Mouse (Mus musculus) urinary bladder, postnatal 14 days (tissue): ENCODE results near the gene Cog4.
"Not testable (repeated sequence)": the region's sequence is repeated elsewhere in the genome, so short reads cannot be mapped to it uniquely, and the experiment has no call there.

Source experiments
- DNase-seq: peaks from one replicate; pipeline ENCODE4 v3.0.0; 2021; ENCODE audit warnings: low spot score

The Cog4 gene

DNA sequence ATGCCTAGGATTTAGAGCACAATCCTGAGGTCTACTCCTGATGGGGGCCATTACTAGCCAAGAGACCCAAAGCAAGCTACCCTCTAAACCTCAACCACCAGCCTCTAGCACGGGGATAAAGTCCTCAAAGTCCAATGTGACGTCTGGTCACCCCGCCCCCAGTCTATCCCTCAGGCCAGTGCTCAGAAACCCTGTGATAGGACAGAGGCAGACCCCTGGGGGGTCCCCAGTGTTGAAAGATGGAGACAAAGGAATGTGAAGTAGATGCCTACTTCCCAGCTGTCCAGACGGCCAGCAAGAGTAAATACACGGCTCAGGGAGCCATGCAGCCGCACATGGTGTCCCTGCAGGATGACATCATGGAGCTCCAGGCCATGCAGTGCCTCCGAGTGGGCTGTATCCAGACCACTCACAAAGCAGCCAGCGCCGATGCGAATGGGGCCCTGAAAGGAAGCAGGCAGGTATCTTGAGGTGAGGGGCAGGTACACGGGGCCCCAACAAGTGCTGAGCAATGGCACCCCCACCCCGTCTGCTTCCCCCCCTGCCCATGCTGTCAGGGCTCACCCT lies 43.6 kb downstream of the Cog4 start:
- DNase-seq, result no peak

DNA sequence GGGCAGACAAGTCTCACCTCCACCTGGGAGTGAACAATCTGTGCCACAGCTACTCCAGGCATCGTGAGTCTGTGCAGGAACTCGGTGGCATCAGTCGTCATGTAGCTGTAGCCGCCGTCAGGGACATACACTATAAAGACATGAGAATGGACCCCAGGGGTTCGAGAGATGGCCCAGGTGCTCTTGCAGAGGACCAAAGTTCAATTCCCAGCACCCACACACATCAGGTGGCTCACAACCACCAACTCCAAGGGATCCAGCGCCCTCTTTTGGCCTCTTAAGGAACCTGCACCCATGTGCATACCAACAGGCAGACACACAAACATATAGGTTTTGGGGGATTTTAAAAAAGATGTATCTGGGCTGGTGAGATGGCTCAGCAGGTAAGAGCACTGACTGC lies 45.6 kb downstream of the Cog4 start:
- no peak for DNase-seq

DNA sequence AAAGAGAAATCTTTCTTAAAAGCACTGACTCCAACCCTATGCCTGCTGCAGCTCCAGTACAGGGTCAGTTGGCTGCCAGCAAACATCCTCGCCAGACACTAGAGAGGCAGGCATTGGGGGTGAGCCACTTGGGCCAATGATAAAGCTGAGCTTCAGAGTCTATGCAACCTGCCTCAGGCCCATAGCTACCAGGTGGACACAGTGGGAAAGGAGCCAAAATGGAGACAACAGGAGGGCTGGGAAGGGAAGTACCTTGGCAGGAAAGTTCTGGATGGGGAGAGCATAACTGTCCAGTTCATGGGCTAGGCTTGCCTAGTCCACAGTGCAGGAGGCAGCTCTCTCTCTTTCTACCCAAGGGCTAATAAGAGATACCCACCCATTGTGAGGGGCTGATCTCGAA lies 46.5 kb downstream of the Cog4 start:
- no peak for DNase-seq

DNA sequence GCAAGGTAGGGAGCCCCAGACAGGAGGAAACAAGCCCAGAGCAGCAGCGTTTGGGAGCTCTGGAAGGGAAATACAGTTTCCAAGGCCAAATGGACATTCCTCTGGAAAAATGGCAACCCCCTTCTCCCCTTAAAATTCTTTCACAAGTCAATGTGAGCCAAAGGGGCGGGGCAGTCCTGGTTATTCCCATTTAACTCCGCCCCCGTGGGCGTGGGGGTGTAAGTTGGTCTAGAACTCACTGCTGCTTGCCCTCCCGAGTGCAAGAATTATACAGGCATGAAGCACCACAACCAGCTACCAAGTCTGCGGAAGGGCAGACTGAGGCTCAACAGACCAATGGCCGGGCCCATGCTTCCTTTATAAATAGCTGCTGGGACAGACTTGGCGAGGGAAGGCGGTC lies 48.5 kb downstream of the Cog4 start:
- no peak for DNase-seq

DNA sequence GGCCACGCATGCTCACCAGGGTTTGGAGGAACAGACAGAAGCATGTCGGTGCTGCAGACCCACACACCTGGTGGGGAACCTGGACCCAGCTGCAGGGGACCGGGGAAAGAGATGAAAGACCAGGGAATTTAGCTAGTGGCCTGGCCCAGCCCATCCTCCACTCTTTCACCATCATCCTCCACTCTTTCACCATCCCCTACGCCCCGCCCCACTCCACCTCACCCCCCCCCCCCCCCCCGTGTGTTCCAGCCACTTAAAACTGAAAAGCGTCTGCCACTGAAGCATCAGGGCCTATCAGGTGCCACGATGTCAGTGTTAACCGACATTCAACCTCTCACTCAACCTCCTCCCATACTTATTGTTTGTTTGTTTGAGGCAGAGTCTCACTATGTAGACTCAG lies 48.9 kb downstream of the Cog4 start:
- DNase-seq, result no peak

DNA sequence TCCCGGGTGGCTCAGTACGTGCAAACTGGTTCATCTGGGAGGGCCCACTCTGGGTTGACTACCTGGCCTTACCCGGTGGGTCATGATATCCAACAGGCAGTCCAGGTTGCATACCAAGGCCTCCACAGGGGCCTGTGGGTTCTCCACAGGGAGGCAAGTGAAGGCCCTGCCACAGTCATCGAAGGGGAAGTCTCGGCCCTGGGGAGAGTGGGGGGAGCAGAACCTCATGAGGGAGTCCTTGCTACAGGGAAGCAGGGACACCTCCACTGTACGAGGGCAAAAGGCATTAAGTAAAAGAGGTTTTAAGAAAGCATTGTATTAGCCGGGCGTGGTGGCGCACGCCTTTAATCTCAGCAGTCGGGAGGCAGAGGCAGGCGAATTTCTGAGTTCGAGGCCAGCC lies 49.4 kb downstream of the Cog4 start:
- no peak for DNase-seq

DNA sequence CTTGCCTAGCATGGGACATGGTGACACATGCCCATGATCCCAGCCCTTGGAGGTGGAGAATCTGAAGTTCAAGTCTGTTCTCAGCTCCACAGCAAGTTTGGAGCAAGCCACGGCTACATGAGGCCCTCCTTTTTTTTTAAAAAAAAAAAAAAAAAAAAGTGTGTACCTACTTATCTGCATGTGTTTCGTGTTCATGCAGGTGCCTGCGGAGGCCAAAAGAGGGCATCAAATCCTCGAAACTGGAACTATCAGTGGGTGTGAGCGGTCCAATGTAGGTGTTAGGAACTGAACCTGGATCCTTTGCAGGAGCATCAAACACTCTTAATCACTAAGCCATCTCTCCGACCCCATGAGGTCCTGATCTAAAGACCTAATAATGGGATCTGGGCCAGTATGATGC lies 51.1 kb downstream of the Cog4 start:
- no peak for DNase-seq

DNA sequence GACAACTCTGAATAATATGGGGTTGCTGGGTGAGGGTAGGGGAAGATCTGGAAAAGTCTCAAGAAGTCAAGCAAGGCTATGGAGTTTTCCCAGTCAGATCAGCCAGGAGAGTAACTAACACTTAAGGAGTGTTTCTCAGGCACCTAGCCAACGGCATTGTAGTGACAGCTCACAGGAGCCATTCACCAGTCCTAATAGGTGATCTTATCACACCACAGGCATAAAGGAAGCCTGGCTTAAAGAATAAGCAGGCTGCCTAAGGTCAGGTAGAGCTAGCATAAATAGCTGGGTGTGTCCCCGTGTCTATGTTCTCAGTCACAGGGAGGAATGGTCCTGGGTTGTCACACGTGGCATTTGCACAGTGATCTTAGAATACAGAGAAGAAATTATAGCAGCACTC lies 54.7 kb downstream of the Cog4 start:
- DNase-seq, result no peak

DNA sequence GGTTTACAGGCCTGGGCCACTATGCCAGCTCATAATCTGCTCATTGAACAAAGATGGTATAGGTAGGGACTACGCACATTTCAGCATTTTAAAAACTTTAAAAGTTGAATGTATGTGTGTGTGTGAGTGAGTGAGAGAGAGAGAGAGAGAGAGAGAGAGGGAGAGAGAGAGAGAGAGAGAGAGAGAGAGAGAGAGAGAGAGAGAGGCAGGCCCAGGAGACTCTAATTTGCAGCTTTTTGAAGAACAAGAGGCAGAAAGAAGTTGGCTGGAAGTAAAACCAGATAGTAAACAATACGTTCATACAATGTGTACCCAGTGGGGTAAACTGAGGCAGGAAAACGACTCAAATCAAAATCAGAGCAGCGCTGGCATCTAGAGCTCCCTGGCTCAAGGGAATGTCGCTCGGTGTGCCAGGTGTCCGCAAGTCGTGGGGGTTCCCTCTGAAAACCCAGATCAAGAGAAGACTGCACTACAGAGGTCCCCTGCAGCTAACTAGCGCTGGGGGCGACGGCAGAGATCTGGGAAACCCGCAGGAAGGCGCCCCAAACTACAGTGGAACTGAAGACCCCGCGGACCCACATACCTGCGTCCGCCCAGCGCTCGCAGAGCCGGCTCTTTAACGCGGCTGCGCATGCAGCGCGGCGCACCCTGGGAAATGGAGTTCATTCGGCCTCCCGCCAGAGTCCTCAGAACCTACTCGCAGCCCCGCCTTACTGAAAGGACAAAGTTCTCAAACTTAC lies 55.6 kb downstream of the Cog4 start, which contains the start of gene Fuk:
Fuk (minus strand) TSS at position 650 of the 740 bp plus-strand sequence.
- peak; percentile 82 for DNase-seq

DNA sequence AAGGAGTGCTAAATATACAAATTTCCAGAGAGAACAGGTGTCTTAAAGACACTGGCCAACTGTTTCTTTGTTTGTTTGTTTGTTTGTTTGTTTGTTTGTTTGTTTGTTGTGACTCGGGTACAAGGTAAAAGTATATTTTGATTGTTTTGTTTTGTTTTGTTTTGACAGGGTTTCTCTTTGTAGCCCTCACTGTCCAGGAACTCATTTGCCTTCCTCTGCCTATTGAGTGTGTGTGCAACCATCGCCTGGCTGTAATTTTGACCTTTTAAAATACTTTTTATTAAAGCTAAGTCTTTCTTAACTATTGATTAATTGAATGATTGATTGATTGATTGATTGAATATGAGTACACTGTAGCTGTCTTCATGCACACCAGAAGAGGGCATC lies 56.2 kb downstream of the Cog4 start:
- no peak for DNase-seq

DNA sequence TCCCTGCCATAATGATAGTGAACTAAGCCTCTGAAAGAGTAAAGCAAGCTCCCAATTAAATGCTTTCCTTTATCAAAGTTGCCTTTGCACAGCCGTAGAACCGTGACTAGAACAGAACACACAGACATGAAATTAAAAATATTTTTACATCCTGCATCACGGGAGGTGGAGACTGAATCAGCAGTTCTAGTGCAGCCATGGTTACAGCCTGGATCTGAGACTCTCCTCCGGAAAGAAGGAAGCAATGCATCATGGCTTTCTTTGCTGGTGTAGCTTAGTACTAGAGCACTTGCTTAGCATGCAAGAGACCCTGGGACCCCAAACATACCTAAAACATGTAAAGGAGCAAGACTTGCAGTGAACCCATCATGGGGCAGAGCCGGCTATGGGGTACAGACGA lies 59.0 kb downstream of the Cog4 start:
- DNase-seq, result no peak

DNA sequence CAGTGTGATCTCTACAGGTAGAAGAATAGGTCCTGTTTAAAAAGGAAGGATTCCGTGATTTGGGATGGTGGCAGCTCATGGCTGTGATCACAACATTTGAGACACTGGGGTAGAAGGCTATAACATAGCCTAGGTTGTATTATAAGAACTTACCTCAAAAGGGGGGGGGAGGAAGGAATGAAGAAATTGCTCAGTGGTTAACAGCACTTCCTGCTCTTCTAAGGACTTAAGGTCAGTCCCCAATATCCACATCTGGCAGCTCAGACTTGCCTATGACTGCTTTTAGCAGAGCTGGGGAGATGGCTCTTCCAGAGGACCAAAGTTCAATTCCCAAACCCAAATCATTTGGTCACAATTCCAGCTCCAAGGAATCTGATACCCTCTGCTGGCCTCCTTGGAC lies 60.3 kb downstream of the Cog4 start:
- no peak for DNase-seq

DNA sequence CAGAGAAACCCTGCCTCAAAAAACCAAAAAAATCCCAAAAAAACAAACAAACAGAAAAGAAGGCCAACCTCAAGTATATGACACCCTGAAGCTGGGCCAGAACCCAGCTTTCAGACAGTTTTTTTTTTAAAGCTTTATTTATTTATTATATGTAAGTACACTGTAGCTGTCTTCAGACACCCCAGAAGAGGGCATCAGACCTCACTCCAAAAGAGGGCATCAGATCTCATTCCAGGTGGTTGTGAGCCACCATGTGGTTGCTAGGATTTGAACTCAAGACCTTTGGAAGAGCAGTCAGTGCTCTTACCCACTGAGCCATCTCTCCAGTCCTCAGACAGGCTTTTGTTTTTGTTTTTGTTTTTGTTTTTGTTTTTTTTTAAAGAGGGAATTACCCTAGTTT lies 63.5 kb downstream of the Cog4 start:
- DNase-seq, result not testable (repeated sequence)

DNA sequence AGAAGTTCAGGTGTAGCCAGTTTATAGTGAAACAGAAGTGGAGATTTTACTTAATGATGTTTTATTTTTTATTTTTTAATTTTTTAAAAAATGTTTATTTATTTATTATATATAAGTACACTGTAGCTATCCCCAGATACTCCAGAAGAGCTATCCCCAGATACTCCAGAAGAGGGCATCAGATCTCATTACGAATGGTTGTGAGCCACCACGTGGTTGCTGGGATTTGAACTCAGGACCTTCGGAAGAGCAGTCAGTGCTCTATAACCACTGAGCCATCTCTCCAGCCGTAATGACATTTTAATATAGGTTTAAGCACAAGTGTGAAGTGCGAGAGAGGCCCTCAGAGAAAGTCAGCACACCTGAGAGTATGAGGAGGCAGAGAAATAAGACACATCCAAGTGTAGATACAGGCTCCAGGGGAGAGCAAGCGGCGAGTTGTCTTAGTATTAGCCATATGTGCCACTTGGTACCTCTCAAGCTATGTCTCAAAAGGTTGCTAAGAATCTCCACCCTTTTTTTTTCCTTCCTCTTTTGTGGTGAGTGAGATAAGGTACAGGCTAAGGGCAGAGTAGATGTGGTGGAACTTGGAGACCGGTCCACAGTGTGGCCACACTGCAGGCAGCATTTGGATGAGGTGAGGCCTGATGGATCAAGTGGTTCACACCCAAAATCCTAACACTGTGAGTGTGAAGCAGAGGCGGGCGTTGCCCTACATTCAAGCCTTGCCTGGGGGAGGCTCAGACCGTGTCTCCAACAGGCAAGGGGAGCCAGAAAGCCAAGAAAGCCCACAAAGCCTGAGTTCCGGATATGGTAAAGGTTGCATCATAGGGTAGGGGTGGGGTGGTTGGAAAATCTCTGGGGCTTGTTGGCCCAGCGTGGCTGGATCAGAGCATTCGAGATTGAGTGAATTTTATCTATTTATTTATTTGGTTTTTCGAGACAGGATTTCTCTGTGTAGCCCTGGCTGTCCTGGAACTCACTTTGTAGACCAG lies 65.5 kb downstream of the Cog4 start:
- no peak for DNase-seq

DNA sequence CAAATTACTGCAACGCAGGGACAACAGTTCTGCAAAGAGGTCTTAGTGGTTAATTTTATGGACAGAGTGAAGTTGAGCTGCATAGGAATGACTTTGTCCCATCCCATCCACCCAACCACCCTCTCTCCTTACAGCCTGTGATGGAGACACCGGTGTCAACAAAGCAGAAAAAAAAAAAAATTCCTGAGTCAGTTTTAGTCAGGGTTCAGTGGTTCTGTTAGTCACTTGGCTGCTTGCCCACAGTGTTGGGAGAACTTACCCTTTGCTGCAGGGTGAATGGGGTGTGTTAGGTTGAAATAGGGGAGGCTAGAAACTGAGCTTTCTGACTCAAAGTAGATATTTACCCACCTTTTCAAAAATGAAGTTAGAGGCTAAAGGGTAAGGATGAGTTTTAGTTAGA lies 71.0 kb downstream of the Cog4 start:
- peak; percentile 76 for DNase-seq

DNA sequence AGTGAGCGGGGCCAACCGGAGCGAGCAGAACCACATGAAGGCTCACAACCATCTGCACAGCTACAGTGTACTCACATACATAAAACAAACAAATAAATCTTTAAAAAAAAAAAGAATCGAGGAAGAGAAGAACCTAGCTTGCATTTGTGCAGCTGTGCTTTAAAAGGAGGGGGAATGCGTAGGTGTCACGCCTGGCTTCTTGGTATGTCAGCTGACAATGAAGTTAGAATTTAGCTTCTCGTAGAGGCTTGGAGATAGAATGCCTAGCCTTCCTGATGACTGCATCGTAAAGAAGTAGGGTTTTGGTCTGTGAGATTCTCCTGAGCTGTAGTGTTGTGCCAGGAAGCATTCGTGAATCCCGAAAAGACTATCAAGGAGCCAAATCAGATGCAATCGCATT lies 71.6 kb downstream of the Cog4 start:
- DNase-seq, result no peak

DNA sequence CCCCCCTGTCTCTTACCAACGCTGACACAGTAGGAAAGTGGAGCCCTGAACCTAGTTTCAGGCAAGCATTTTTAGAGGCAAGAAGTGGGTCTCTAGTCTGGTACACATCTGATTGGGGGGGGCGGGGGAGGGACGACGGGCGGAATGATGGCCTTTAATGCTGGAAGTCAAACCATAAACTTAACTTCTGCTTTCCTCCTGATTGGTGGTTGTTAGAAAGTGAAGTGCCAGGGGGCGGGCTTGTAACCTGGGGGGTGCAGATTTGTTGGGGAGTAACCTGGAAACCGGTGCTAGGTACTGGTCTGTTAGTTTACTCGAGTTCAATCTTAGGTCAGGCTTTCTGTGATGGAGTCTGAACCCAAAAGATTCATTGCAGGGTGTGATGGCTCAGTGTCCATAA lies 72.1 kb downstream of the Cog4 start:
- DNase-seq, result no peak

DNA sequence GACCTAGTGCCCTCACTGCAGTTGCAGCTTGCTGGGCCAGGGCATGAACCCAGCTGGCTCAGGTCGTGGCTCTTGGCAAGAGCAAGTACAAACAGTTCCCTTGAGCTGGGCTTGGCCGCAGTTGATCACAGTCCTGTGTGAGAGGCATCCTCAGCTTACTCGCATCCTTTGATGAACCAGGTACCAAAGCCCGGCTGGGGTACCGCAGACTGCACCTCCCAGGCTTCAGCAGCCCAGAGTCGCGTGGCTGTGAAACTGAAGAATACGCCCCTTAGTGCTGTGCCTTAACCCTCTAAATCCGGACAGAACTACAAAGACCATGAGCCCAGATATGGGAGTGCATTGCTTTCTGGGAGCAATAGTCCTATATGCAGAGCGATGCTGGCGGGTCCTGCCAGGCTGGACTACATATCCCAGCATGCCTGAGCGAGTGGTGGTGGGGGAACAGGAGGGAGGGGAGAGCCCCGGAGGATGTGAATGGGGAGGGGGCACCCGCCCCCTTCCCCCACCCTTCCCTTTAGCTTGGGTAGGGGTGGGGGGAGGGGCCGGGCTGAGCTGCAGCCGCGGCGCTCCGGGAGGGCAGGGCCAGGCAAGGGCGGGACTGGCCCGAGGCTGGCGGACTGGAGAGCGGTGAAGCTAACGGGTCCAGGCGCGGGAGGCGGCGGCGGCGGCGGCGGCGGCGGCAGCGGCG lies 73.1 kb downstream of the Cog4 start, which contains the start of gene St3gal2:
St3gal2 (plus strand) TSS at position 582 of the 691 bp plus-strand sequence.
- peak; percentile 86 for DNase-seq

DNA sequence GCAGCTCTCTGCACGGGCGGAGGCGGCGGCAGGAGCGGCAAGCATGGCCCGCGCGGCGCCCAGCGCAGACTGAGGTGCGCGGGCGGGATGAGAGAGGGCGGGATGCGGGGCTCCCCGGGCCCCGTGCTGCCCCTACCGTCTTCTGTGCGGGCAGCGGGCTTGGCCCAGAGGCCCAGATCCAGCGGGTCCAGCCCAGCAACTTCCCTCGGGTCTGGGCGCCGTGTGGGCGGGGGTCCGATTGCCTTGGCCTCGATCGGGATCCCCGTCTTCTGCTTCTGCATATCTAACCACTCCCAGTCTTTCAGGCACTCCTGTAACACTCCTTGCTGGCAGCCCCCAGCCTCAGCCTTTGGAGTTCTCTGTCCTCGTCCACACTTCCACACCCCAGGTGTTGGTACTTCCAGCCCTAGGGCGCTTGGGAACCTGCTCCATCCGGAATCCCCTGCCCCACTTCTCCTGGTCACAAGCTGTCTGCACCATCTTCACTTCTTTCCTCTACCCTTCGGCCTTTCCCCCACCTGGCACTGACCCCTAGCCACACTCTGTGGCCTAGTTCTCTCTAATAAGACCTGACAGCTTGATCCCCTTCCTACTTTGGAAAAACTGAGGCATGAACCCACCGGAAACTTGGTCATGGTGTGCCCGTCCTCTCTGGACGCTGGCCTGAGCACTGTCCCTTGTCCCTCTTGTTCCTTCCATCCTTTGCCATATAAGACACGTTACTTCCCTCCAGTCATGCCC lies 73.8 kb downstream of the Cog4 start:
- DNase-seq, result peak; percentile 29

DNA sequence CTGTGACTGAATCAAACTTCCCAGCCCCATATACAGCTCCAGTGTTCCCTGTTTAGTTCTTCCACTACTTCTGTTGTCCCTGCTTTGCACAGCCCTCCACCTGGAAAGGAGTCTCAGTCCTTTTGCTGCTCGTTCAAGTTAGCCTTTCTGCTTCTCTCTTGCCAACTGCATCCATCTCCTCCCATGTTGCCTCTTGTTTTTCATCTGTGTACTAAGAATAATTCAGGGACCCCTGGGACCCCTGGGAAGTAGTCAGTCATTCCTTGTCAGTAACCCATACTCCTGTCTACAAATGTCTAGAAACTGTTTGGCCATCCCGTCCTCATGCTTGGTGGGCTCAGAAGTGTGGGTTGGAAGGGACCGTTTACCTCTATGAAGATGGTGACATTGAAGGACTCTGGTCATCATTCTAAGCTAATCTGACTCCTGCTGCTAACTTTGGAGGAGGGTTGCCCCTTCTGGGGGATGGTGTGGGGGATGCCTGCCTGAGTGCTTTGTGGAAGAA lies 74.4 kb downstream of the Cog4 start:
- no peak for DNase-seq
